Mouse (Mus musculus): ENCODE data around the gene Zfp606. TPM values are rescaled to one million over a fixed set of nuclear protein-coding genes. Genes with fewer than 3 reads are reported as not detected.

Zfp606 gene
- polyA plus RNA-seq (2014; fragmentation: Nextera tagmentation; extraction: Ambion mirVana): 54.6 and 66.4 TPM in 2 replicates

DNA sequence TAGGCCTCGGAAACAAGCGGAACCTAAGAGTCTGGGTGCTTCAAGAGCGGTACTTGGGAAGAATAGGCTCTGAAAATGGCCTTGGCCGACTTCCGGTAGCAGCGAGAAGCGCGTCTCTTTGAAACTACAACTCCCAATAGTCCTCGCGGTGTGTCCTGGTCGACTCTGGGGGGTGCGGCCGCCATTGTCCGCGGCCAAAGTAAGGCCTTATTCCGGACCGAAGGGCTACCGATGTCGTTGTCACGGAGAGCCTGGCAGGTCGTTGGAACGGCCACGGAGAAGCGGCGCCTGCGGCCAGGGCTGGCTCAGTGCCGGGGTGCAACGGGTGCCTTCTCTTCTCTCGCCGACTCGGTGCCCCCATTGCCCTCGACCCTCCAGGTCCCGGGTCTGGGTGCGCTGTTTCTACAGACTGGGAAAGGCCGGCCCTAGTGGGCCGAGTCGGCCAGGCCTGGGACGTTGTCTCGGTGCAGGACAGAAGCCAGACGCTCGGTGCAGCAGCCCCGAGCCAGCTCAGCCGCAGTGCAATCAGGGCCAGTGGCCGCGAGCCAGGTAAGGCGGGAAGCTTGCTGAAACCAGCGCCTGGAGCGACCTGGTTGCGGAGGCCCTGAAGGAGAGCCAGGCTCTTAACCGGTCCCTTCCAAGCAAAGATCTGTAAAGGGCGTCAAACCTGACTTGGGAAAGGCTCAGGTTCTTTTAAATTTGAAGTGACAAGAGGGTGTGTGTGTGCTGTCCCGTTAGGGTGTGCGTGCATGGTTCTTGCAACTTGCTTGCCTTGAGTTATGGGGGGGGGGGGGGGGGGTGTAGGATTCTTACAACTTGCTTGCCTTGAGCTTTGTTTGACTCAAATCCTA lies at the start of gene Zfp606:
Gene Zfp606 (plus strand): TSS at position 136 of the 851 bp plus-strand sequence.
- H3K36me3 ChIP-seq (ENCODE audit: control insufficient read depth, insufficient read depth, low read length): peaks cover 33% of the 10 kb centered on the region
- under 1% methylated on average over 53 of the region's 53 CpGs for WGBS
- ATAC-seq (ENCODE audit: low FRiP score, low TSS enrichment) (peak; percentile 94), DNase-seq (peak; percentile 96)
- H3K9ac ChIP-seq (replicated peaks; ENCODE audit: low read length): peak within 1 kb of the TSS; percentile 97
- H3K9me3 ChIP-seq (ENCODE audit: control insufficient read depth, low read length): peaks cover 21% of the 10 kb centered on the region
- peak within 1 kb of the TSS; percentile 89 for H3K27ac ChIP-seq (replicated peaks; ENCODE audit: low read depth, low read length)
- H3K4me2 ChIP-seq (ENCODE audit: low read length): peak within 1 kb of the TSS; percentile 66
- H3K27me3 ChIP-seq (ENCODE audit: control insufficient read depth, insufficient read depth, low read length): no peaks in the 10 kb centered on the region
- peak within 1 kb of the TSS; percentile 95 for H3K4me3 ChIP-seq (replicated peaks; ENCODE audit: low read depth, low read length)
- H3K4me1 ChIP-seq (ENCODE audit: control insufficient read depth, insufficient read depth, low read length): no peaks in the 10 kb centered on the region

DNA sequence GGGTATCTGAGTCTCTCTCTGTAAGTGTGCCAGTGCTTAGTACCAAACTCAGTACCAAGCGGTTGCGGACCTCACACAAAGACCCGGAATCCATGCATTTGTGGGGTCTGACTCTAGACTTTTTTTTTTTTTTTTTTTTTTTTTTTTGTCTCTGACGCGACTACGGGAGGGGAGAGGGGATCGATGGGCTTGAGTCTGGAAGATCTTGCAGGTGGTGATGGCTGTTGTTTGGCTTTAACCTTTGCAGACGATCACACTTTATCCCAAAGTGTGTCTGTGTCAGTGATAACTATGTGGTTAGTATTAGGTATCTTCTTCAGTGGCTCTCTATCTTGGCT lies 885 bp downstream of the Zfp606 start:
- Histone ChIP-seq H3K4me2 (ENCODE audit: low read length) (peak overlapping the region; percentile 66), H3K9me3 (ENCODE audit: control insufficient read depth, low read length) (peaks cover 23% of the 10 kb centered on the region), H3K27me3 (ENCODE audit: control insufficient read depth, insufficient read depth, low read length) (no peaks in the 10 kb centered on the region), H3K9ac (replicated peaks; ENCODE audit: low read length) (peak overlapping the region; percentile 97), H3K36me3 (ENCODE audit: control insufficient read depth, insufficient read depth, low read length) (peaks cover 39% of the 10 kb centered on the region), H3K27ac (replicated peaks; ENCODE audit: low read depth, low read length) (0 out of 2 replicates have a peak overlapping the region, but pooled peaks have one; percentile 89), H3K4me3 (replicated peaks; ENCODE audit: low read depth, low read length) (peak overlapping the region; percentile 95), H3K4me1 (ENCODE audit: control insufficient read depth, insufficient read depth, low read length) (no peaks in the 10 kb centered on the region)
- DNase-seq (peak; percentile 50), ATAC-seq (ENCODE audit: low FRiP score, low TSS enrichment) (no peak)
- 2% methylated on average over 7 of the region's 8 CpGs for WGBS

DNA sequence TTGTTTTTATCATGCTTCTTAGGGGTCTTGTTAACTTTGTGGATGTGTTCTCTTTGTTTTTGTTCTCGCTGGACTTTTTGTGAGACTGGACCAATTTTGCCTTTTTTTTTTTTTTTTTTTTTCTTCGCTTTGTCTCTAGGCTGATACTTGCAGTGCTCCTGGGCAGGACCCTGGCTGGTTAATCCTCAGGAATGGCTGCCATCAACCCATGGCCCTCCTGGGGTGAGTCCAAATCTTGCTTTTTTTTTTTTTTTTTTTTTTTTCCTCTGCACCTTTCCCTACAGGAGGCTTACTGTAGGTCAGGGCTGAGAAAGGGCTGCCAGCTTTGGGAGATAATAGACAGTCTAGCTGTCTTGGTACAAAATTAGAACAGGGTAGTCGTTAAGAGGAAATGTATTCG lies 1.4 kb downstream of the Zfp606 start:
- ATAC-seq (ENCODE audit: low FRiP score, low TSS enrichment): no peak
- Histone ChIP-seq H3K4me1 (ENCODE audit: control insufficient read depth, insufficient read depth, low read length) (no peaks in the 10 kb centered on the region), H3K27me3 (ENCODE audit: control insufficient read depth, insufficient read depth, low read length) (no peaks in the 10 kb centered on the region), H3K36me3 (ENCODE audit: control insufficient read depth, insufficient read depth, low read length) (peaks cover 44% of the 10 kb centered on the region), H3K9me3 (ENCODE audit: control insufficient read depth, low read length) (peaks cover 27% of the 10 kb centered on the region), H3K4me2 (ENCODE audit: low read length) (peak overlapping the region; percentile 66), H3K27ac (replicated peaks; ENCODE audit: low read depth, low read length) (0 out of 2 replicates have a peak overlapping the region, but pooled peaks have one; percentile 26), H3K9ac (replicated peaks; ENCODE audit: low read length) (peak overlapping the region; percentile 97; the same call in 1 of the 2 replicates), H3K4me3 (replicated peaks; ENCODE audit: low read depth, low read length) (peak overlapping the region; percentile 95)
- no peak for DNase-seq
- WGBS: 75% methylated on average over 4 of the region's 4 CpGs

DNA sequence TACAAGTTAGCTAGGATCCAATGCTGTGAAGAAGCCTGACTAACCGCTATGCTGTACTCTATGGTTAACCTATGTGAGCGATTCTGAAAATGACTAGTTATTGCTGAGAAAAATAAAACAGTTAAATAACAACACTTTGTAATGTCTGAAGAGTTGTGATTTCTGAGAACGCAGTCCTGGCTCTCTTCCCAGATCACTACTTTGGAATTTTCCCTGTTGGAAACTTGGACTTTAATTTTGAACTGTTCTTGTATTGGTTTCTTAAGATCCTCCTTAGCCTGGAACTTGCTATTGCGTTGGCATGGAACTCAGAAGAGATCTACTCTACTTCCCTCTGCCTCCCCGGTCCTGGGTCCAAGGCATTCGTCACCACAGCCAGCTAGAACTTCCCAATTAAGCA lies 5.7 kb downstream of the Zfp606 start:
- peaks cover 69% of the 10 kb centered on the region for H3K9me3 ChIP-seq (ENCODE audit: control insufficient read depth, low read length)

GRCm38 (mm10) chr7:12485956-12486355 lies 7.9 kb downstream of the Zfp606 start:
- Histone ChIP-seq H3K4me3 (replicated peaks; ENCODE audit: low read depth, low read length) (no peak overlapping the region), H3K27me3 (ENCODE audit: control insufficient read depth, insufficient read depth, low read length) (no peaks in the 10 kb centered on the region), H3K9ac (replicated peaks; ENCODE audit: low read length) (no peak overlapping the region), H3K27ac (replicated peaks; ENCODE audit: low read depth, low read length) (no peak overlapping the region), H3K4me2 (ENCODE audit: low read length) (no peak overlapping the region), H3K4me1 (ENCODE audit: control insufficient read depth, insufficient read depth, low read length) (no peaks in the 10 kb centered on the region), H3K36me3 (ENCODE audit: control insufficient read depth, insufficient read depth, low read length) (peaks cover 99% of the 10 kb centered on the region), H3K9me3 (ENCODE audit: control insufficient read depth, low read length) (peaks cover 83% of the 10 kb centered on the region)
- 100% methylated on average over 1 of the region's 1 CpGs for WGBS
- DNase-seq (no peak), ATAC-seq (ENCODE audit: low FRiP score, low TSS enrichment) (no peak)

More for the DNA sequence above, 5.7 kb downstream of the Zfp606 start:
- Histone ChIP-seq H3K4me2 (ENCODE audit: low read length) (no peak overlapping the region), H3K27ac (replicated peaks; ENCODE audit: low read depth, low read length) (no peak overlapping the region), H3K27me3 (ENCODE audit: control insufficient read depth, insufficient read depth, low read length) (no peaks in the 10 kb centered on the region), H3K36me3 (ENCODE audit: control insufficient read depth, insufficient read depth, low read length) (peaks cover 87% of the 10 kb centered on the region), H3K4me1 (ENCODE audit: control insufficient read depth, insufficient read depth, low read length) (no peaks in the 10 kb centered on the region), H3K4me3 (replicated peaks; ENCODE audit: low read depth, low read length) (no peak overlapping the region), H3K9ac (replicated peaks; ENCODE audit: low read length) (no peak overlapping the region)
- 97% methylated on average over 6 of the region's 6 CpGs for WGBS
- ATAC-seq (ENCODE audit: low FRiP score, low TSS enrichment): no peak
- DNase-seq: no peak

GRCm38 (mm10) chr7:12486691-12487090 lies 8.6 kb downstream of the Zfp606 start:
- ATAC-seq (ENCODE audit: low FRiP score, low TSS enrichment) (no peak), DNase-seq (no peak)
- no peak overlapping the region for H3K9ac ChIP-seq (replicated peaks; ENCODE audit: low read length)
- no peak overlapping the region for H3K4me2 ChIP-seq (ENCODE audit: low read length)
- H3K27me3 ChIP-seq (ENCODE audit: control insufficient read depth, insufficient read depth, low read length): no peaks in the 10 kb centered on the region
- H3K4me3 ChIP-seq (replicated peaks; ENCODE audit: low read depth, low read length): no peak overlapping the region
- no peaks in the 10 kb centered on the region for H3K4me1 ChIP-seq (ENCODE audit: control insufficient read depth, insufficient read depth, low read length)
- H3K36me3 ChIP-seq (ENCODE audit: control insufficient read depth, insufficient read depth, low read length): peaks cover 99% of the 10 kb centered on the region
- no peak overlapping the region for H3K27ac ChIP-seq (replicated peaks; ENCODE audit: low read depth, low read length)
- peaks cover 83% of the 10 kb centered on the region for H3K9me3 ChIP-seq (ENCODE audit: control insufficient read depth, low read length)

GRCm38 (mm10) chr7:12510913-12511312 lies 32.8 kb downstream of the Zfp606 start:
- no peak overlapping the region for H3K4me2 ChIP-seq (ENCODE audit: low read length)
- ATAC-seq (ENCODE audit: low FRiP score, low TSS enrichment): no peak
- H3K4me3 ChIP-seq (replicated peaks; ENCODE audit: low read depth, low read length): no peak overlapping the region
- no peaks in the 10 kb centered on the region for H3K4me1 ChIP-seq (ENCODE audit: control insufficient read depth, insufficient read depth, low read length)
- no peak overlapping the region for H3K27ac ChIP-seq (replicated peaks; ENCODE audit: low read depth, low read length)
- H3K9me3 ChIP-seq (ENCODE audit: control insufficient read depth, low read length): peaks cover 1% of the 10 kb centered on the region; the same call in 1 of the 2 replicates
- WGBS: 63% methylated on average over 1 of the region's 1 CpGs
- no peaks in the 10 kb centered on the region for H3K36me3 ChIP-seq (ENCODE audit: control insufficient read depth, insufficient read depth, low read length)
- no peak overlapping the region for H3K9ac ChIP-seq (replicated peaks; ENCODE audit: low read length)
- DNase-seq: no peak
- no peaks in the 10 kb centered on the region for H3K27me3 ChIP-seq (ENCODE audit: control insufficient read depth, insufficient read depth, low read length)

GRCm38 (mm10) chr7:12512217-12512616 lies 34.1 kb downstream of the Zfp606 start, which contains the start of gene 2900092C05Rik:
Gene 2900092C05Rik (plus strand): TSS chr7:12512517.
- Histone ChIP-seq H3K27me3 (ENCODE audit: control insufficient read depth, insufficient read depth, low read length) (no peaks in the 10 kb centered on the region), H3K9ac (replicated peaks; ENCODE audit: low read length) (no peak within 1 kb of the TSS), H3K27ac (replicated peaks; ENCODE audit: low read depth, low read length) (no peak within 1 kb of the TSS), H3K4me2 (ENCODE audit: low read length) (no peak within 1 kb of the TSS), H3K9me3 (ENCODE audit: control insufficient read depth, low read length) (peaks cover 4% of the 10 kb centered on the region; the same call in 1 of the 2 replicates), H3K4me3 (replicated peaks; ENCODE audit: low read depth, low read length) (no peak within 1 kb of the TSS), H3K4me1 (ENCODE audit: control insufficient read depth, insufficient read depth, low read length) (no peaks in the 10 kb centered on the region), H3K36me3 (ENCODE audit: control insufficient read depth, insufficient read depth, low read length) (no peaks in the 10 kb centered on the region)
- ATAC-seq (ENCODE audit: low FRiP score, low TSS enrichment) (no peak), DNase-seq (no peak)
- 57% methylated on average over 2 of the region's 2 CpGs for WGBS

All from midbrain, embryonic 14.5 days (tissue).